Mouse (Mus musculus): ENCODE measurements around the gene Nkx6-2.

DNA sequence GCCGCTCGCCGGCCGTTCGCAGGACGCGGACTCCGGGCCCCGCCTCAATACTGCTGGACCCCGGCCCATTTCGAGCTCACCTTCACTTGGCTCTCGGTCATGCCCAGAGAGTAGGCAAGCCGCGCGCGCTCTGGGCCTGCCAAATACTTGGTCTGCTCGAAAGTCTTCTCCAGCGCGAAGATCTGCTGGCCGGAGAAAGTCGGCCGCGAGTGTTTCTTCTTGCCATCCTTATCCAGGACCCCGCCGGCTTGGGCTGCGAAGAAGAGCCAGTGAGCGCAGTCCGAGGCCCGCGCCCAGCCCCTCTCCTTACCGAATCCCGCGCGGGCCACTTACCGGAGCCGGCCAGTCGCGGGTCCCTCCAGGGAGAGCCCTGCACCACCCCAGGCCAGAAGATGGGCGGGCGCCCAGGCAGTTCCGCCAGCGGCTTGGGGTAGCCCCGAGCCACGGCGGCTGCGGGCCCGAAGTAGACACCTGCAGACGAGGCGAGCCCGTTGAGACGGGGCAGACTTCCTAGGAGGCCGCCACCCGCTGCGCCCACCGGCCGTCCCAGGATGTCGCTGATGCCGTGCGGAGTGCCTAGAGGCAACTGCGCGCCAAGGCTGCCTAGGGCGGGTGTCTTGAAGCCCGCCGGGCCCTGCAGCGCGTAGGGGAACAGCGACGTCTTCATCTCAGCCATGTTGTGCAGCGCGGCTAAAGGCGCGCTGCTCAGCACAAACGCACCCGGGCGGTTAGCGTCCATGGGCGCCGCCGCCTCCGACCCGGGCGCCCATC is 611 bp downstream of the Nkx6-2 start:
- no peak for TF ChIP-seq CTCF (IDR thresholded peaks at IDR 0.05 in 2 of 3, conservative IDR thresholded peaks at IDR 0.05 in 1 of 3; ENCODE audit: control insufficient read depth in 1 of 3, insufficient read depth in 1 of 3, low read depth in 2 of 3, low read length in 3 of 3, poor library complexity in 1 of 3, severe bottlenecking in 1 of 3)
- no peak for TF ChIP-seq ZMIZ1 (IDR thresholded peaks at IDR 0.05; ENCODE audit: low read depth, low read length)
- no peak for TF ChIP-seq GATA1 (IDR thresholded peaks at IDR 0.05; ENCODE audit: low read depth, low read length)
- TF ChIP-seq POLR2A (IDR thresholded peaks at IDR 0.05; ENCODE audit: control insufficient read depth in 1 of 2, insufficient read depth in 1 of 2, low read depth in 1 of 2, low read length in 2 of 2, poor library complexity in 1 of 2) = no peak
- no peak for TF ChIP-seq EP300 (IDR thresholded peaks at IDR 0.05; ENCODE audit: low read depth in 1 of 2, low read length in 2 of 2)
- TF ChIP-seq SMC3 (IDR thresholded peaks at IDR 0.05; ENCODE audit: low read depth, low read length) = no peak
- TF ChIP-seq KAT2A (conservative IDR thresholded peaks at IDR 0.05; ENCODE audit: low read depth, low read length) = no peak

All from MEL (cell line).